Mouse (Mus musculus) brain, embryonic 14.5 days (tissue): Measurements from ENCODE around the gene Dbil5.

Experiments
- CTCF ChIP-seq: fragments of 200-500 bp; IDR thresholded peaks from 2 replicates; pipeline ENCODE4 v1.5.1; 2012; ENCODE audit warnings: inconsistent platforms, mild to moderate bottlenecking, moderate library complexity, borderline replicate concordance; ENCODE audit not compliant: insufficient read depth, insufficient read length; ENCODE audit errors: extremely low read depth
- POLR2A ChIP-seq: fragments of 200-500 bp; IDR thresholded peaks from 2 replicates; pipeline ENCODE4 v1.6.1; 2012; ENCODE audit warnings: mild to moderate bottlenecking, inconsistent platforms, borderline replicate concordance; ENCODE audit not compliant: poor library complexity, insufficient read depth, insufficient read length, severe bottlenecking; ENCODE audit errors: extremely low read depth

DNA sequence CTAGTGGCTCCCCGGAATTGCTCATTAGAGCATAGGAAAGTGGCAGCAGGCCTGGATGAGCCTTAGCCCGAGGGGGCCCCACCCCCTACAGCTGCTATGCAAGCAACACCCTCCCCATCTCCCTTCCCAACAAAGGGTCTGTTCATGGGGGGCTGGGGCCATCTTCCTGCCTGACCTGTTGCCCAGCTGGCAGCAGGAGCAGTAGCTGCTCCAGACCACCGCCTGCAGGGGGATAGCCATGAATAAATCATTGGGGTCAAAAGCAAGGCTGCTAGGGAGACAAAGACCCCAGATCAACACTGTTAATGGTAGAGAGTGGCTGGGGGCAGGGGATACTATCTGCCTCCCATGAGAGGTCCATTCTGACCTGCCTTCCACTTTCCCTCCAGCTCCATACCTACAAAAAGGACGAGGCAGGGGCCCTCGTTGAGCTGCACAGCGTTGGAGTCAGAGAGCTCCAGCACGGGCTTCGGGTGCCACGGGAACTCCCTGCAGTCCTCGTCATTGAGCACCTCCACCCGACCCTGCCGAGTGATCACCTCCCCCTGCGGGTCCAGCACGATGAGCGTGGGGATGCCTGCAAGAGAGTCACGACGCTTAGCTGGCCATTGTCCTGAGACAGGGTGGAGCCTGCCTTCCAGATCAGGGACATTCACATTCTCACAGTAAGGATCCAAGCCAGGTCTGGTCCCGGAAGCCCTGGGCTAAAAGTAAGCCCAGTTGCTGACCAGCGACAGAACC lies 45.4 kb downstream of the Dbil5 start:
- TF ChIP-seq CTCF (no peak), POLR2A (no peak)
